Mouse (Mus musculus) liver, embryonic 14.5 days (tissue): ENCODE measurements around the gene Gramd1a. TPM values are rescaled to one million over a fixed set of nuclear protein-coding genes. Genes with fewer than 3 reads are reported as not detected.

ENCODE experiments used
- ATAC-seq: fragments of 200-750 bp; cut with Nextera tagmentation; 2 replicates; pipeline ENCODE4 v1.8.0; 2017; ENCODE audit warnings: moderate number of reproducible peaks, mild to moderate bottlenecking, moderate library complexity; ENCODE audit not compliant: insufficient read depth
- DNase-seq, 3 experiments: peaks; one replicate each; pipeline ENCODE4 v3.0.0-alpha.2; 2012 to 2013; ENCODE audit warnings: low read depth in 3 of 3, low spot score in 3 of 3
- H3K27ac ChIP-seq: fragments of 300-500 bp; sonication (generic); 2 replicates; pipeline ENCODE4 v1.5.1; 2014; ENCODE audit warnings: moderate library complexity, mild to moderate bottlenecking, control low read depth, inconsistent platforms
- H3K27me3 ChIP-seq: fragments of 300-500 bp; sonication (generic); 2 replicates; pipeline ENCODE4 v1.6.1; 2014; ENCODE audit warnings: mild to moderate bottlenecking, low read length, moderate library complexity; ENCODE audit not compliant: control insufficient read depth, insufficient read depth
- H3K36me3 ChIP-seq: fragments of 300-500 bp; sonication (generic); replicated peaks from 2 replicates; pipeline ENCODE4 v1.6.1; 2014; ENCODE audit warnings: low read depth; ENCODE audit not compliant: control insufficient read depth, insufficient read depth
- H3K4me1 ChIP-seq, 2 experiments: fragments of 200-500 bp in 1 of 2; fragments of 300-500 bp in 1 of 2; sonication (generic) in 1 of 2; replicated peaks; 2 replicates each; pipeline ENCODE4 v1.6.1; 2012 to 2014; ENCODE audit warnings: antibody characterized with exemption in 1 of 2, inconsistent platforms in 1 of 2, low read length in 1 of 2; ENCODE audit not compliant: control insufficient read depth in 2 of 2, insufficient read depth in 2 of 2
- H3K4me2 ChIP-seq: fragments of 300-500 bp; sonication (generic); 2 replicates; pipeline ENCODE4 v1.6.1; 2014; ENCODE audit warnings: low read depth, mild to moderate bottlenecking, control low read depth, moderate library complexity
- H3K4me3 ChIP-seq, 2 experiments: fragments of 200-500 bp in 1 of 2; fragments of 300-500 bp in 1 of 2; sonication (generic) in 1 of 2; 2 replicates each; pipeline ENCODE4 v1.5.1; 2012 to 2014; ENCODE audit warnings: low read depth in 2 of 2, low read length in 2 of 2, mild to moderate bottlenecking in 2 of 2, control low read depth in 1 of 2, inconsistent platforms in 1 of 2, moderate library complexity in 1 of 2; ENCODE audit not compliant: insufficient read depth in 1 of 2
- H3K9ac ChIP-seq: fragments of 300-500 bp; sonication (generic); replicated peaks from 2 replicates; pipeline ENCODE4 v1.6.1; 2014; ENCODE audit warnings: mild to moderate bottlenecking, control low read depth, moderate library complexity
- H3K9me3 ChIP-seq: fragments of 300-500 bp; sonication (generic); 2 replicates; pipeline ENCODE4 v1.6.1; 2016; ENCODE audit warnings: low read length, mixed read lengths; ENCODE audit not compliant: control insufficient read depth
- CTCF ChIP-seq: IDR thresholded peaks from 2 replicates; pipeline ENCODE4 v1.5.1; 2016; ENCODE audit warnings: antibody characterized with exemption, low read depth, control low read depth
- EP300 ChIP-seq: IDR thresholded peaks from 2 replicates; pipeline ENCODE4 v1.6.1; 2016; ENCODE audit warnings: antibody characterized with exemption, low read depth
- WGBS: fragments of 180-500 bp; shearing (Covaris S2); extraction: QIAGEN DNeasy Blood & Tissue Kit; methylation state at CpG from one replicate; pipeline ENCODE4 v1.1.7; 2014; ENCODE audit not compliant: insufficient replicate concordance; 5-methylcytosine and 5-hydroxymethylcytosine counted together
- polyA plus RNA-seq, 2 experiments: library from polyadenylated mRNA; depleted of rRNA in 1 of 2; stranded (reverse) in 1 of 2; unstranded in 1 of 2; fragments of >200 nt; fragmentation: Nextera tagmentation in 1 of 2; extraction: Ambion mirVana in 1 of 2; gene quantifications; 2 replicates each; pipeline versions ENCODE4 v1.2.1 to v1.2.3; 2012 to 2014

Gene Gramd1a
- polyA plus RNA-seq, 2 experiments = 8.5 to 19.1 TPM

GRCm38 (mm10) chr7:31098697-31099611 lies 56.7 kb downstream of the Gramd1a start:
- Histone ChIP-seq H3K4me3 (no peak overlapping the region), H3K27me3 (no peaks in the 10 kb centered on the region), H3K36me3 (no peaks in the 10 kb centered on the region), H3K4me1 (no peaks in the 10 kb centered on the region), H3K9ac (no peak overlapping the region), H3K4me2 (no peak overlapping the region), H3K27ac (no peak overlapping the region), H3K9me3 (no peaks in the 10 kb centered on the region)
- ATAC-seq (no peak), DNase-seq (no peak)
- 65% methylated on average over 22 of the region's 22 CpGs for WGBS
- TF ChIP-seq CTCF (peak; percentile 30; the same call in 1 of the 2 replicates), EP300 (no peak)

GRCm38 (mm10) chr7:31097583-31098248 lies 58.0 kb downstream of the Gramd1a start:
- ATAC-seq (peak; percentile 72; the same call in 1 of the 2 replicates), DNase-seq (peak; percentile 49 to 63 (median 60))
- TF ChIP-seq EP300 (no peak), CTCF (peak; percentile 90)
- Histone ChIP-seq H3K9me3 (no peaks in the 10 kb centered on the region), H3K27me3 (no peaks in the 10 kb centered on the region), H3K36me3 (no peaks in the 10 kb centered on the region), H3K4me2 (peak overlapping the region; percentile 41; the same call in 1 of the 2 replicates), H3K4me1 (no peaks in the 10 kb centered on the region), H3K9ac (no peak overlapping the region), H3K27ac (no peak overlapping the region), H3K4me3 (no peak overlapping the region; a peak in 1 of 4 replicates)
- WGBS = 43% methylated on average over 20 of the region's 20 CpGs

- WGBS = 60% methylated on average over 9 of the region's 9 CpGs
- no peak for ATAC-seq
- H3K9me3 ChIP-seq = no peaks in the 10 kb centered on the region
These were observed 58.7 kb downstream of the Gramd1a start for GRCm38 (mm10) chr7:31096892-31097564.

GRCm38 (mm10) chr7:31094774-31095501 lies 60.8 kb downstream of the Gramd1a start:
- H3K27me3 ChIP-seq = no peaks in the 10 kb centered on the region
- H3K27ac ChIP-seq = no peak overlapping the region
- no peak for ATAC-seq
- H3K4me2 ChIP-seq = no peak overlapping the region
- no peak overlapping the region for H3K4me3 ChIP-seq
- no peaks in the 10 kb centered on the region for H3K9me3 ChIP-seq
- H3K36me3 ChIP-seq = no peaks in the 10 kb centered on the region
- DNase-seq = no peak
- no peak overlapping the region for H3K9ac ChIP-seq
- H3K4me1 ChIP-seq = no peaks in the 10 kb centered on the region
- no peak for TF ChIP-seq EP300
- TF ChIP-seq CTCF = peak; percentile 19; the same call in 1 of the 2 replicates
- 20% methylated on average over 10 of the region's 12 CpGs for WGBS

More at GRCm38 (mm10) chr7:31096892-31097564, 58.7 kb downstream of the Gramd1a start:
- Histone ChIP-seq H3K4me1 (no peaks in the 10 kb centered on the region), H3K36me3 (no peaks in the 10 kb centered on the region), H3K27me3 (no peaks in the 10 kb centered on the region), H3K4me2 (no peak overlapping the region), H3K27ac (no peak overlapping the region), H3K9ac (no peak overlapping the region), H3K4me3 (no peak overlapping the region)
- TF ChIP-seq EP300 (no peak), CTCF (no peak)
- DNase-seq = no peak
